ENCODE assay signal across 8 mouse cellular contexts in the genomic region with DNA sequence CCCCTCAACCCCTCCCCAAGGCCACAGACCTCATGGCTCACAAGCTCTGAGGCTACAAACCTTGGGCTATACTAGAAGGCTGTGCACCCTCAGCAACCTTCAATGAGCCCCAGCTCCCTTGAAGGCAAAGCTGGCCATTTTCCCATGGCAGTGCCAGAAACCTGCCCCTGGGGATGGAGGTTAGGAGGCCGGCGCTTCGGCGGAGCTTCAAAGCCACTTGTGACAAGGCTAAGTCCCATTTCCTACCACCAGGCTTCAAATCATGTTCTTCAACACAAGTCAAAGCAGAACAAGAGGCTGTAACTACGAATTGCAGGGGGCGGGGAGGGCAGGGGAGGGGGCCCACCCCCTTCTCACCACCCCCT. TPM values are rescaled to one million over a fixed set of nuclear protein-coding genes. Genes with fewer than 3 reads are reported as not detected.
DNase-seq lines count a peak whose midpoint lies in the region; ATAC-seq and TF ChIP-seq lines count a peak whose summit lies in the region.

No protein-coding gene starts in this region.

- H3K27me3 ChIP-seq in hindbrain, embryonic 10.5 days (ENCODE audit: insufficient read depth, poor library complexity, severe bottlenecking) = peaks cover 42% of the 10 kb centered on the region
- no peaks in the 10 kb centered on the region for H3K27me3 ChIP-seq in hindbrain, embryonic 14.5 days (ENCODE audit: control insufficient read depth, insufficient read depth, low read length)
- no peaks in the 10 kb centered on the region for H3K27me3 ChIP-seq in forebrain, postnatal 0 days (ENCODE audit: insufficient read depth, low read length)
- H3K27me3 ChIP-seq in midbrain, embryonic 14.5 days (ENCODE audit: control insufficient read depth, insufficient read depth, low read length) = no peaks in the 10 kb centered on the region

- H3K4me3 ChIP-seq in hindbrain, embryonic 10.5 days = peak overlapping the region; percentile 51
- no peak overlapping the region for H3K4me3 ChIP-seq in hindbrain, embryonic 14.5 days (replicated peaks; ENCODE audit: low read length)
- H3K4me3 ChIP-seq in forebrain, postnatal 0 days (ENCODE audit: low read depth, low read length) = no peak overlapping the region
- no peak overlapping the region for H3K4me3 ChIP-seq in midbrain, embryonic 14.5 days (replicated peaks; ENCODE audit: low read depth, low read length)

- H3K9ac ChIP-seq in hindbrain, embryonic 14.5 days = no peak overlapping the region
- H3K9ac ChIP-seq in forebrain, postnatal 0 days = no peak overlapping the region
- H3K9ac ChIP-seq in midbrain, embryonic 14.5 days (replicated peaks; ENCODE audit: low read length) = no peak overlapping the region

- WGBS in hindbrain, embryonic 10.5 days = 7% methylated on average over 6 of the region's 6 CpGs
- 12% methylated on average over 6 of the region's 6 CpGs for WGBS in hindbrain, embryonic 14.5 days
- WGBS in forebrain, postnatal 0 days = 23% methylated on average over 6 of the region's 6 CpGs
- WGBS in midbrain, embryonic 14.5 days = 11% methylated on average over 6 of the region's 6 CpGs

- no peaks in the 10 kb centered on the region for H3K9me3 ChIP-seq in hindbrain, embryonic 10.5 days
- H3K9me3 ChIP-seq in hindbrain, embryonic 14.5 days (ENCODE audit: control insufficient read depth, low read length) = no peaks in the 10 kb centered on the region
- no peaks in the 10 kb centered on the region for H3K9me3 ChIP-seq in forebrain, postnatal 0 days (ENCODE audit: low read length)
- no peaks in the 10 kb centered on the region for H3K9me3 ChIP-seq in midbrain, embryonic 14.5 days (ENCODE audit: control insufficient read depth, low read length)

- no peak overlapping the region for H3K4me2 ChIP-seq in hindbrain, embryonic 14.5 days (replicated peaks)
- H3K4me2 ChIP-seq in forebrain, postnatal 0 days (ENCODE audit: low read depth) = peak overlapping the region; percentile 69
- H3K4me2 ChIP-seq in midbrain, embryonic 14.5 days (ENCODE audit: low read length) = no peak overlapping the region

- TF ChIP-seq CTCF in forebrain, postnatal 0 days (IDR thresholded peaks at IDR 0.05; ENCODE audit: low read depth) = no peak

- H3K36me3 ChIP-seq in hindbrain, embryonic 10.5 days = peaks cover 56% of the 10 kb centered on the region
- peaks cover 19% of the 10 kb centered on the region for H3K36me3 ChIP-seq in hindbrain, embryonic 14.5 days (replicated peaks; ENCODE audit: control insufficient read depth, insufficient read depth)
- peaks cover 13% of the 10 kb centered on the region; the same call in 1 of the 2 replicates for H3K36me3 ChIP-seq in forebrain, postnatal 0 days (ENCODE audit: insufficient read depth)
- peaks cover 6% of the 10 kb centered on the region; the same call in 1 of the 2 replicates for H3K36me3 ChIP-seq in midbrain, embryonic 14.5 days (ENCODE audit: control insufficient read depth, insufficient read depth, low read length)

- DNase-seq in hindbrain, embryonic 10.5 days (ENCODE audit: low spot score) = peak; percentile 61
- DNase-seq in hindbrain, embryonic 14.5 days (ENCODE audit: low spot score) = no peak
- peak; percentile 69 to 76 for DNase-seq in adrenal gland, postnatal 36 days
- peak; percentile 33 for DNase-seq in forebrain, postnatal 0 days
- peak; percentile 56 for DNase-seq in midbrain, embryonic 14.5 days
- no peak for DNase-seq in MN1 (ENCODE audit: low spot score)
- no peak for DNase-seq in lung, postnatal 14 days
- DNase-seq in right cerebral cortex, postnatal 36 days (ENCODE audit: low spot score in 2 of 2) = no peak

- H3K4me1 ChIP-seq in hindbrain, embryonic 10.5 days (replicated peaks) = peaks cover 98% of the 10 kb centered on the region
- H3K4me1 ChIP-seq in hindbrain, embryonic 14.5 days (replicated peaks; ENCODE audit: control insufficient read depth, insufficient read depth, low read length) = peaks cover 37% of the 10 kb centered on the region
- peaks cover 5% of the 10 kb centered on the region for H3K4me1 ChIP-seq in forebrain, postnatal 0 days (ENCODE audit: insufficient read depth)
- H3K4me1 ChIP-seq in midbrain, embryonic 14.5 days (ENCODE audit: control insufficient read depth, insufficient read depth, low read length) = peaks cover 41% of the 10 kb centered on the region

- no peak for ATAC-seq in hindbrain, embryonic 14.5 days (ENCODE audit: low FRiP score)
- ATAC-seq in forebrain, postnatal 0 days = no peak
- ATAC-seq in midbrain, embryonic 14.5 days (ENCODE audit: low FRiP score, low TSS enrichment) = no peak

- H3K27ac ChIP-seq in hindbrain, embryonic 10.5 days = peak overlapping the region; percentile 82
- H3K27ac ChIP-seq in hindbrain, embryonic 14.5 days = no peak overlapping the region
- no peak overlapping the region for H3K27ac ChIP-seq in forebrain, postnatal 0 days (ENCODE audit: low read depth, low read length)
- no peak overlapping the region for H3K27ac ChIP-seq in midbrain, embryonic 14.5 days (replicated peaks; ENCODE audit: low read depth, low read length)

RNA-seq across cellular contexts. Expression of gene Rflna, which starts 53.3 kb away (rescaled TPM):
- 4.3 and 7.7 TPM in 2 replicates for polyA plus RNA-seq in hindbrain, embryonic 10.5 days (2016; fragmentation: Nextera tagmentation; extraction: Ambion mirVana)
- polyA plus RNA-seq in hindbrain, embryonic 14.5 days (2014; fragmentation: Nextera tagmentation; extraction: Ambion mirVana) = 5.8 and 6.4 TPM in 2 replicates
- total RNA-seq in adrenal gland, postnatal 36 days (2021) = 1 to 10 TPM; 3.2 to 7.7 TPM
- 3.2 and 6.2 TPM in 2 replicates for total RNA-seq in forebrain, postnatal 0 days (2014; rRNA removed)
- polyA plus RNA-seq in forebrain, postnatal 0 days (2015; fragmentation: Nextera tagmentation; extraction: Ambion mirVana) = 4.4 and 4.8 TPM in 2 replicates
- 5.7 and 5.9 TPM in 2 replicates for polyA plus RNA-seq in midbrain, embryonic 14.5 days (2014; fragmentation: Nextera tagmentation; extraction: Ambion mirVana)

Comparison
In these comparisons a context has a peak if more than half of its experiments do, and no peak if none do; other contexts are left out.
1. DNase-seq: peak in hindbrain, embryonic 10.5 days (single experiment), adrenal gland, postnatal 36 days (2 of 2), forebrain, postnatal 0 days (single experiment) and midbrain, embryonic 14.5 days (single experiment); none in hindbrain, embryonic 14.5 days (single experiment), MN1 (single experiment), lung, postnatal 14 days (single experiment) and right cerebral cortex, postnatal 36 days (0 of 2).